Mouse (Mus musculus) CH12.LX (cell line): ENCODE measurements around the gene Krt42. TPM values are rescaled to one million over a fixed set of nuclear protein-coding genes. Genes with fewer than 3 reads are reported as not detected.

ENCODE experiments used
- DNase-seq: peaks from one replicate; pipeline ENCODE4 v3.0.0-alpha.2; 2013; ENCODE audit errors: extremely low read depth
- H3K27ac ChIP-seq: 2 replicates; pipeline ENCODE4 v1.5.1; 2012; ENCODE audit warnings: low read depth, mild to moderate bottlenecking, control low read depth, moderate library complexity; ENCODE audit not compliant: insufficient read depth
- H3K27me3 ChIP-seq: replicated peaks from 2 replicates; pipeline ENCODE3; 2012; ENCODE audit warnings: inconsistent platforms
- H3K36me3 ChIP-seq, 2 experiments: replicated peaks in 1 of 2; 2 replicates each; pipeline versions ENCODE3 to v1.6.1; 2012; ENCODE audit warnings: inconsistent platforms in 1 of 2, low read length in 1 of 2, mild to moderate bottlenecking in 1 of 2, mixed read lengths in 1 of 2, moderate library complexity in 1 of 2; ENCODE audit not compliant: control insufficient read depth in 1 of 2, insufficient read depth in 1 of 2
- H3K4me1 ChIP-seq, 2 experiments: 2 replicates each; pipeline ENCODE4 v1.6.1; 2012; ENCODE audit warnings: inconsistent platforms in 1 of 2, moderate library complexity in 1 of 2; ENCODE audit not compliant: insufficient read depth in 2 of 2, control insufficient read depth in 1 of 2
- H3K4me2 ChIP-seq: 2 replicates; pipeline ENCODE4 v1.6.1; 2012; ENCODE audit warnings: low read depth, mild to moderate bottlenecking, control low read depth; ENCODE audit not compliant: poor library complexity, insufficient read depth, severe bottlenecking
- H3K4me3 ChIP-seq, 3 experiments: fragments of 150-350 bp in 1 of 3; sonication (generic) in 1 of 3; replicated peaks in 1 of 3; 2 replicates each; pipeline versions ENCODE3 to v1.5.1; 2011 to 2012; ENCODE audit warnings: low read depth in 2 of 3, low read length in 2 of 3, mild to moderate bottlenecking in 2 of 3, moderate library complexity in 2 of 3, control low read depth in 1 of 3, improper control_type of control experiment in 1 of 3, inconsistent platforms in 1 of 3, mixed read lengths in 1 of 3; ENCODE audit not compliant: poor library complexity in 1 of 3
- H3K79me2 ChIP-seq: replicated peaks from 2 replicates; pipeline ENCODE4 v1.6.1; 2012; ENCODE audit warnings: mild to moderate bottlenecking, moderate library complexity; ENCODE audit not compliant: control insufficient read depth, poor library complexity, insufficient read depth, severe bottlenecking; ENCODE audit errors: extremely low read depth
- H3K9ac ChIP-seq: 2 replicates; pipeline ENCODE4 v1.6.1; 2012; ENCODE audit warnings: low read depth, mild to moderate bottlenecking, control low read depth, moderate library complexity; ENCODE audit not compliant: insufficient read depth
- H3K9me3 ChIP-seq: replicated peaks from 2 replicates; pipeline ENCODE3; 2012; ENCODE audit warnings: low read length, inconsistent platforms, mixed read lengths
- CTCF ChIP-seq, 2 experiments: IDR thresholded peaks in 1 of 2; conservative IDR thresholded peaks in 1 of 2; 2 replicates each; pipeline ENCODE4 v1.5.1; 2011 to 2012; ENCODE audit warnings: low read depth in 2 of 2, low read length in 2 of 2, improper control_type of control experiment in 1 of 2, inconsistent platforms in 1 of 2, mild to moderate bottlenecking in 1 of 2, moderate library complexity in 1 of 2
- EP300 ChIP-seq: IDR thresholded peaks from 2 replicates; pipeline ENCODE4 v1.6.1; 2011; ENCODE audit warnings: low read length, improper control_type of control experiment
- ETS1 ChIP-seq: conservative IDR thresholded peaks from 2 replicates; pipeline ENCODE4 v1.6.1; 2012; ENCODE audit warnings: low read depth, mild to moderate bottlenecking, inconsistent platforms, low read length, improper control_type of control experiment, moderate library complexity
- GABPA ChIP-seq: IDR thresholded peaks from 2 replicates; pipeline ENCODE4 v1.6.1; 2012; ENCODE audit warnings: low read depth, low read length, improper control_type of control experiment, inconsistent platforms; ENCODE audit not compliant: insufficient replicate concordance
- HCFC1 ChIP-seq: IDR thresholded peaks from 2 replicates; pipeline ENCODE4 v1.6.1; 2012; ENCODE audit warnings: low read depth, mild to moderate bottlenecking, inconsistent platforms, low read length, improper control_type of control experiment
- IRF4 ChIP-seq: IDR thresholded peaks from 2 replicates; pipeline ENCODE4 v1.6.1; 2014; ENCODE audit warnings: low read depth, mild to moderate bottlenecking, inconsistent platforms, low read length, improper control_type of control experiment
- KAT2A ChIP-seq: IDR thresholded peaks from 2 replicates; pipeline ENCODE4 v1.6.1; 2012; ENCODE audit warnings: low read length, improper control_type of control experiment, inconsistent platforms; ENCODE audit not compliant: insufficient replicate concordance
- MAFK ChIP-seq: IDR thresholded peaks from 2 replicates; pipeline ENCODE4 v1.6.1; 2011; ENCODE audit warnings: low read length, improper control_type of control experiment; ENCODE audit not compliant: insufficient replicate concordance
- MAX ChIP-seq: IDR thresholded peaks from 2 replicates; pipeline ENCODE4 v1.6.1; 2011; ENCODE audit warnings: low read length, improper control_type of control experiment
- MAZ ChIP-seq: IDR thresholded peaks from 2 replicates; pipeline ENCODE4 v1.6.1; 2012; ENCODE audit warnings: low read depth, mild to moderate bottlenecking, inconsistent platforms, low read length, improper control_type of control experiment, moderate library complexity
- MEF2A ChIP-seq: IDR thresholded peaks from 2 replicates; pipeline ENCODE4 v1.6.1; 2014; ENCODE audit warnings: low read depth, mild to moderate bottlenecking, inconsistent platforms, low read length, improper control_type of control experiment, borderline replicate concordance
- MXI1 ChIP-seq: IDR thresholded peaks from 2 replicates; pipeline ENCODE4 v1.6.1; 2011; ENCODE audit warnings: mild to moderate bottlenecking, low read depth, low read length, improper control_type of control experiment
- RAD21 ChIP-seq: IDR thresholded peaks from 2 replicates; pipeline ENCODE4 v1.6.1; 2011; ENCODE audit warnings: low read depth, mild to moderate bottlenecking, low read length, improper control_type of control experiment, moderate library complexity
- RCOR1 ChIP-seq: conservative IDR thresholded peaks from 2 replicates; pipeline ENCODE4 v1.6.1; 2012; ENCODE audit warnings: low read depth, mild to moderate bottlenecking, inconsistent platforms, low read length, improper control_type of control experiment
- TCF12 ChIP-seq: IDR thresholded peaks from 2 replicates; pipeline ENCODE4 v1.6.1; 2014; ENCODE audit warnings: low read depth, mild to moderate bottlenecking, inconsistent platforms, low read length, improper control_type of control experiment
- USF2 ChIP-seq: conservative IDR thresholded peaks from 2 replicates; pipeline ENCODE4 v1.6.1; 2011; ENCODE audit warnings: low read depth, low read length, improper control_type of control experiment
- ZKSCAN1 ChIP-seq: IDR thresholded peaks from 2 replicates; pipeline ENCODE4 v1.6.1; 2012; ENCODE audit warnings: low read depth, inconsistent platforms, low read length, improper control_type of control experiment, borderline replicate concordance
- ZMIZ1 ChIP-seq: IDR thresholded peaks from 2 replicates; pipeline ENCODE4 v1.6.1; 2012; ENCODE audit warnings: low read depth, mild to moderate bottlenecking, inconsistent platforms, low read length, improper control_type of control experiment
- dilution Hi-C: fragments of 300-500 bp; cut with MboI; formaldehyde crosslinking; loops from 2 replicates; pipeline ENCODE4 v1.14.3; 2020; ENCODE audit warnings: low sequenced_read_pairs; ENCODE audit not compliant: extremely low pct_unique_long_range_greater_than_20kb, extremely low pct_ligation_motif_present
- in situ Hi-C: fragments of 300-500 bp; cut with MboI; formaldehyde crosslinking; loops from 3 replicates; pipeline ENCODE4 v1.14.3; 2019; ENCODE audit warnings: low sequenced_read_pairs, low pct_ligation_motif_present, low pct_unique_long_range_greater_than_20kb, mixed read lengths
- polyA plus RNA-seq: library from polyadenylated mRNA; unstranded; fragments of >175 nt; gene quantifications from 2 replicates; pipeline ENCODE4 v1.2.1, GENCODE M21; 2012; ENCODE audit warnings: low read depth; ENCODE audit not compliant: insufficient read length
- total RNA-seq, 2 experiments: library from RNA; depleted of rRNA; stranded (reverse); fragments of 300-350 nt in 1 of 2; fragments of >200 nt in 1 of 2; gene quantifications; 2 replicates each; pipeline ENCODE4 v1.2.3; 2012 to 2014

The Krt42 gene
- total and polyA plus RNA-seq, 3 experiments, result not detected

DNA sequence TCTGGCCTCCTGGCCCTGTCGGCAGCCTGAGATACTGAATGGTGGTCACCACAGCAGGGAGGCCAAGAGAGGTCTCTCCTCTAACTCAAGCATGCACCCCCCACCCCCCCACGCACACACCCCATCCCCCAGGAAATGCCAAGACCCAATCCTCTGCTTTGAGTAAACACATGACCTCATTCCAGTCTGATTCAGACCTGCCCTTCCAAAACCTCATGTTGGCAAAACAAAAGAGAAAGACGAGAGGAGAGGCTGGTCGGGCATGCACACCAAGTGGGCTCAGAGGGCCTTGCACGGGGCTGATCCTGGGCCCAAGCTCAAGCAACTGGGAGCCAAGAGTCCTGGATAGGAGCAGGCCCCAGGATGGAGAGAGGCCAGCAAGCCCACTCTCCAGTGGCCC is 20.6 kb upstream of the Krt42 start:
- H3K9ac ChIP-seq, result no peak overlapping the region
- peaks cover 7 to 16% of the 10 kb centered on the region in 2 experiments; a peak in 3 of 4 replicates for H3K4me1 ChIP-seq
- no peak overlapping the region for H3K4me2 ChIP-seq
- H3K27me3 ChIP-seq, result peaks cover 96% of the 10 kb centered on the region
- no peaks in the 10 kb centered on the region for H3K36me3 ChIP-seq
- in situ Hi-C loops (loop anchor here (10.0 to 25.0 kb wide), 3 partner anchors 553 to 903 kb away; partner anchors contain the start of genes Gm14180 and Krt10), dilution Hi-C loops (no loop called here)
- H3K79me2 ChIP-seq, result no peaks in the 10 kb centered on the region
- no peak for DNase-seq
- no peak overlapping the region for H3K4me3 ChIP-seq
- H3K9me3 ChIP-seq, result no peaks in the 10 kb centered on the region
- TF ChIP-seq MAFK (no peak), ETS1 (no peak), RCOR1 (no peak), MAZ (no peak), HCFC1 (no peak), RAD21 (no peak), EP300 (no peak), MAX (no peak), ZKSCAN1 (no peak), MXI1 (no peak), MEF2A (no peak), IRF4 (no peak)
- no peak overlapping the region for H3K27ac ChIP-seq

DNA sequence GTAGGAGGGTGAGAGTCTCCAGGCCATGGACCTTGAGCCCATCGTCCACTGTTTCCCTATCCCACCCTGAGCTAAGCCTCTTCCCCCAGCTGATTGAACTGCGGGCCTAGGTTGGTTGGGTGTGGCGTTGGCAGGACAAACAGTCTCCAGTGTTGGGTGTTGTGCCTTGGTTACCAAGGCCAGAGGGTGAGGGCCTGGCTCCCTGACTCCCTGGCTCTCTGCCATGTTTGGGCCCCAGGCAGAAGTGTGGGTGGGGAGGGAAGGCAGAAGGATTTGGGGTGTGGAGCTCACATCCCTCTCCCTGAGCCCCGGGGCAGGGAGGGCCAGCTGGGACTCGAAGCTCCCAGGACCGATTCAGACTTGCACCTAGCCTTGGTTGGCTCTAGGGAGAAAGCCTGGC is 19.3 kb upstream of the Krt42 start:
- TF ChIP-seq TCF12 (no peak), ZMIZ1 (no peak), IRF4 (no peak), ETS1 (no peak), MXI1 (no peak), CTCF (conservative IDR thresholded peaks at IDR 0.05 in 1 of 2, IDR thresholded peaks at IDR 0.05 in 1 of 2; ENCODE audit: low read depth in 2 of 2, low read length in 2 of 2) (no peak), GABPA (no peak), KAT2A (no peak), USF2 (no peak)
- TF ChIP-seq, all 38 proteins: peak for 0
- no peaks in the 10 kb centered on the region for H3K9me3 ChIP-seq
- H3K27ac ChIP-seq, result no peak overlapping the region
- no peak overlapping the region for H3K9ac ChIP-seq
- dilution Hi-C loops, result no loop called here
- in situ Hi-C loops, result loop anchor here (5.0 to 25.0 kb wide), 3 partner anchors 87 to 902 kb away; partner anchors contain the start of genes Gm14180 and Krt10
- no peaks in the 10 kb centered on the region for H3K79me2 ChIP-seq
- H3K4me1 ChIP-seq, result peaks cover 7 to 16% of the 10 kb centered on the region in 2 experiments; a peak in 3 of 4 replicates
- H3K4me3 ChIP-seq, result no peak overlapping the region
- no peak for DNase-seq
- H3K36me3 ChIP-seq, result no peaks in the 10 kb centered on the region
- peaks cover 97% of the 10 kb centered on the region for H3K27me3 ChIP-seq
- no peak overlapping the region for H3K4me2 ChIP-seq
